Mouse (Mus musculus) kidney, embryonic 14.5 days (tissue): ENCODE data around the gene Cln3. TPM values are rescaled to one million over a fixed set of nuclear protein-coding genes. Genes with fewer than 3 reads are reported as not detected.

Source experiments
- ATAC-seq: fragments of 200-750 bp; cut with Nextera tagmentation; 2 replicates; pipeline ENCODE4 v1.8.0; 2017; ENCODE audit warnings: moderate number of reproducible peaks, mild to moderate bottlenecking, moderate TSS enrichment, moderate library complexity; ENCODE audit not compliant: low FRiP score, low TSS enrichment
- H3K27ac ChIP-seq: fragments of 300-500 bp; sonication (generic); 2 replicates; pipeline ENCODE4 v1.5.1; 2014; ENCODE audit warnings: low read depth, mild to moderate bottlenecking, low read length, moderate library complexity, mixed read lengths
- H3K27me3 ChIP-seq: fragments of 300-500 bp; sonication (generic); 2 replicates; pipeline ENCODE4 v1.6.1; 2014; ENCODE audit warnings: mild to moderate bottlenecking, low read length; ENCODE audit not compliant: control insufficient read depth, insufficient read depth
- H3K36me3 ChIP-seq: fragments of 300-500 bp; sonication (generic); 2 replicates; pipeline ENCODE4 v1.6.1; 2014; ENCODE audit warnings: low read length, mixed read lengths; ENCODE audit not compliant: control insufficient read depth, insufficient read depth
- H3K4me1 ChIP-seq: fragments of 300-500 bp; sonication (generic); 2 replicates; pipeline ENCODE4 v1.6.1; 2014; ENCODE audit warnings: low read length, mixed read lengths; ENCODE audit not compliant: control insufficient read depth, insufficient read depth
- H3K4me2 ChIP-seq: fragments of 300-500 bp; sonication (generic); replicated peaks from 2 replicates; pipeline ENCODE4 v1.6.1; 2014; ENCODE audit warnings: low read depth, mild to moderate bottlenecking, low read length
- H3K4me3 ChIP-seq: fragments of 300-500 bp; sonication (generic); 2 replicates; pipeline ENCODE4 v1.5.1; 2014; ENCODE audit warnings: mild to moderate bottlenecking, low read length
- H3K9ac ChIP-seq: fragments of 300-500 bp; sonication (generic); 2 replicates; pipeline ENCODE4 v1.6.1; 2014; ENCODE audit warnings: low read depth, mild to moderate bottlenecking, low read length, moderate library complexity
- H3K9me3 ChIP-seq: fragments of 300-500 bp; sonication (generic); 2 replicates; pipeline ENCODE4 v1.6.1; 2016; ENCODE audit warnings: low read length; ENCODE audit not compliant: control insufficient read depth
- WGBS: fragments of 180-500 bp; shearing (Covaris S2); extraction: QIAGEN DNeasy Blood & Tissue Kit; methylation state at CpG from one replicate; pipeline ENCODE4 v1.1.7; 2014; 5-methylcytosine and 5-hydroxymethylcytosine counted together
- polyA plus RNA-seq: library from polyadenylated mRNA; unstranded; fragments of >200 nt; fragmentation: Nextera tagmentation; extraction: Ambion mirVana; gene quantifications from 2 replicates; pipeline ENCODE4 v1.2.1, GENCODE M21; 2014

The Cln3 gene
- polyA plus RNA-seq: 29.8 and 30.4 TPM in 2 replicates

DNA sequence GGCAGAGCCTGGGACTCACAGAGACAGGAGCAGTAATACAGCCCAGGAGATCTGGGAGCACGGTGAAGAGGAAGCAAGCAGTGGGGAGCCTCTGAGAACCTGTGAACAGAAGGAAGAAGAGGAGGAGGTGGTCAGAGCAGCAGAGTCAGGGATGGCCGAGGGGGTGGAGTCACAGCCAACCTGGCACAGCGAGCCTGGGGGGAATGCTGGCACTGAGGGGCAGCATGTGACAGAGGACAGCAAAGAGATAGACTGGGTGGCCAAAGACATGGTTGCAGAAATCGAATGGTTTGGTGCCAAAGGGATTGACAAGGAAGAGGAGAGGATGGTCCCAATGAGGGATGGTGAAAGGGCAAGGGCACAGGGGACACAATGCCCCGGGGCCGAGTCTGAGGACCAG is at the start of gene Cln3:
Gene Cln3, minus strand, starts transcription at position 101 of the 400 bp plus-strand sequence.
- Histone ChIP-seq H3K4me1 (no peaks in the 10 kb centered on the region; the same call in 1 of the 2 replicates), H3K9me3 (no peaks in the 10 kb centered on the region), H3K36me3 (no peaks in the 10 kb centered on the region), H3K4me2 (no peak within 1 kb of the TSS), H3K9ac (no peak within 1 kb of the TSS), H3K27me3 (no peaks in the 10 kb centered on the region), H3K27ac (no peak within 1 kb of the TSS), H3K4me3 (no peak within 1 kb of the TSS)
- WGBS: 81% methylated on average over 6 of the region's 6 CpGs
- ATAC-seq: no peak

DNA sequence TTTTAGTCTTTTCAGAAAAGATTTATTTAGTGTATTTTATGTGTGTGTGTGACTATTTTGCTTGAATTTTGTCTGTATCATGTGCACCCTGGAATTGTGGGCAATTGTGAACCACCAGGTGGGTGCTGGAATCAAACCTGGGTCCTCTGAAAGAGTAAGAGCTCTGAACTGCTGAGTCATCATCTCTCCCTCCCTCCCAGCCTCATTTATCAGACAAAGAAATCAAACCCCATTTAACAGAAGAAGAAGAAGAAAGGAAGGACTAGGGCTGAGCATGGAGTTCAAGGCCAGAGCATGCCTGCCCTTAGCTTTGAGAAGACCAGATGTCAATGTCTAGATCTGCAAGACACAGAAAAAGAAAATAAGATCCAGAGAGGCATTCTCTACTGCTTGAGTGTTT is 49.8 kb upstream of the Cln3 start:
- Histone ChIP-seq H3K27ac (no peak overlapping the region), H3K36me3 (no peaks in the 10 kb centered on the region), H3K4me3 (no peak overlapping the region), H3K4me2 (no peak overlapping the region), H3K27me3 (no peaks in the 10 kb centered on the region), H3K9me3 (no peaks in the 10 kb centered on the region), H3K9ac (no peak overlapping the region), H3K4me1 (no peaks in the 10 kb centered on the region)
- no peak for ATAC-seq

DNA sequence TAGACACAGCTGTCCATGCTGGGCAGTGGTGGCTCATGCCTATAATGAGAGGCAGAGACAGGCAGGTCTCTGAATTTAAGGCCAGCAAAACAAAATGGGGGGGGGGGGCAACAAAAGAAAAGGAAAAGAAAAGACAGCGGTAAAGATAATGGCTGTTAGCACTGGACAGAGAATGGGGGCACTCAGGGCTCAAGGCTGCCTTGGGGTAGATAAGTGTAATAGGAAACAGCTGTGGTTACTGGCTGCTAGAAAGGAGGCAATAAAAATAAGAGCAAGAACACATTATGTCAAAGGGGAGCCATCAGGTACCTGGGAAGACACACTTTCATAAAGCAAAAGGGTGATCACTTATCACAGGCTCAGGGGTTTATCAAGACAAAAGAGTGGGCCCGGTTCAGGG is 46.9 kb upstream of the Cln3 start:
- Histone ChIP-seq H3K4me2 (no peak overlapping the region), H3K4me3 (no peak overlapping the region), H3K27ac (no peak overlapping the region), H3K27me3 (no peaks in the 10 kb centered on the region), H3K9me3 (no peaks in the 10 kb centered on the region), H3K36me3 (no peaks in the 10 kb centered on the region), H3K4me1 (no peaks in the 10 kb centered on the region), H3K9ac (no peak overlapping the region)
- ATAC-seq: no peak
- 89% methylated on average over 2 of the region's 2 CpGs for WGBS

DNA sequence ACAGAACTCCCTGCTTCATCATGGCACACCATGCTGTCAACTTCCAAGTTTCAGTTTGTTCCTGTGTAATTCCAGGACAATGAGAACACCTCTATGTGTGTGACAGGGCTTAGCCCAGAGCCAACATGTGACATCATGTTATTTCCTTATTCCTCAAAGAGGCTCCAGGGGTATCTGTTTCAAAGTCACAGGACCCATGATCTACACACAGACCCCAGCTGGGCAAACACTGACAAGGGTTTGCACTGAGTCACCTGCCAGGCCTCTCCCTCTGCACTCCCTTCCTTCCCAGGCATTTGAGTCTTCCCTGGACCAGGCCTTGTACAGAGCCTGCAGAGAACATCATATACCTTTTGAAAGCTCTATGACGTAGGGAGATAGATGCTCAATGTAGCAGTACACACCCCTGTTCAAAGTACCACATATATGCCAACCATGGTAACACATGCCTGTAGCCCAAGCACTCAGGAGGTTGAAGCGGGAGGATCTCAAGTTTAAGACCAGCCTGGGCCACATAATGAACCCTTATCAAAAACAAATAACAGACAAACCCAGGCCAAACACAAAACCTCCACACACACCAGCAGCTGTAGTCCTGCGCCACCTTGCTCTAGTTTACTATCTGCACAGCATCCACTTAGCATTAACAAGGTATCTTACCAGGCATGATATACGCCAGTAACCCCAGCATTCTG is 45.4 kb upstream of the Cln3 start, which contains the start of gene Nupr1:
Gene Nupr1, minus strand, starts transcription at position 38 of the 695 bp plus-strand sequence.
- no peaks in the 10 kb centered on the region for H3K27me3 ChIP-seq
- no peak within 1 kb of the TSS for H3K4me2 ChIP-seq
- no peak for ATAC-seq
- H3K9ac ChIP-seq: no peak within 1 kb of the TSS
- H3K9me3 ChIP-seq: no peaks in the 10 kb centered on the region
- H3K4me1 ChIP-seq: no peaks in the 10 kb centered on the region
- 91% methylated on average over 4 of the region's 4 CpGs for WGBS
- no peak within 1 kb of the TSS for H3K27ac ChIP-seq
- H3K4me3 ChIP-seq: no peak within 1 kb of the TSS
- H3K36me3 ChIP-seq: no peaks in the 10 kb centered on the region

DNA sequence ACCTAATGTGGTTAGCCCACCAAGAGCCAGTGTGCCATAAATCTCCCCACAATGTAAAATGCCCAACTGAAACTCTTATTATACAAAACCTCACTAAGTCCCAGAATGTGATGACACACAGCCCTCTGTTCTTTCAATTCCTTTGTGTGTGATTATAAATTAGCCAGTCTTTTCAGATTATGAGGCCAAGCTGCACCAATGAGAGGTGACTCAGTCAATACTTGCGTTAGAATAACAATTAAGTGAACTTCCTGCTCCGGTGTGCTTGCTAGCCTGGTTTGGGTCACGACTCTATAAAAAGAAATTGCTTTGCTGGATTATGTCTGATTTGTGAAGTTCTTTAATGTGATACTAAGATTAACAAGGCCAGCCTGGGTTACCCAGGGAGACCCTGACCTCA is 44.3 kb upstream of the Cln3 start:
- Histone ChIP-seq H3K27ac (no peak overlapping the region), H3K27me3 (no peaks in the 10 kb centered on the region), H3K9ac (no peak overlapping the region), H3K4me1 (0 out of 2 replicates have a peak, but pooled peaks cover 4% of the 10 kb centered on the region), H3K9me3 (no peaks in the 10 kb centered on the region), H3K36me3 (no peaks in the 10 kb centered on the region), H3K4me2 (no peak overlapping the region), H3K4me3 (no peak overlapping the region)
- 41% methylated on average over 3 of the region's 3 CpGs for WGBS
- ATAC-seq: no peak

DNA sequence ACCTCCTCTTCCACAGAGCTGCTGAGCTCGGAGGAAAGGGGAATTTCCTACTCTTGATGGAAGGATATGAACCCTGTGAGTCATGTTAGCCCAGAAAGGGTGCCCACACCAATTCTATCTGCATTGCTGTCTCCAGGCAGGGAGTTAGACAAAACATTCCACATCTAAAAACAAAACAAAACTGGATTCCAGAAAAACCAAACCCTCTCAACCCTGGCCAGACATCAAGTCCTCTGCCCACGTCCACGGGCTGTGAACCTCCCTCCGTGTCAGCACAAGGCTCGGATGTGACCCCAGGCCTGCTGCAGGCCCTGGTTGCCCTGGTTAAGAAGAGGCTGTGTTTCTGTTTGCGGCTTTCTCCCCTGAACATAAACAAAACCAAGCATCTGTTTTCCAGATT is 42.5 kb upstream of the Cln3 start:
- WGBS: 56% methylated on average over 6 of the region's 6 CpGs
- H3K9ac ChIP-seq: no peak overlapping the region
- H3K4me3 ChIP-seq: no peak overlapping the region
- H3K27me3 ChIP-seq: no peaks in the 10 kb centered on the region
- no peak for ATAC-seq
- no peaks in the 10 kb centered on the region for H3K36me3 ChIP-seq
- H3K27ac ChIP-seq: no peak overlapping the region
- H3K4me1 ChIP-seq: 0 out of 2 replicates have a peak, but pooled peaks cover 4% of the 10 kb centered on the region
- H3K9me3 ChIP-seq: no peaks in the 10 kb centered on the region
- no peak overlapping the region for H3K4me2 ChIP-seq

DNA sequence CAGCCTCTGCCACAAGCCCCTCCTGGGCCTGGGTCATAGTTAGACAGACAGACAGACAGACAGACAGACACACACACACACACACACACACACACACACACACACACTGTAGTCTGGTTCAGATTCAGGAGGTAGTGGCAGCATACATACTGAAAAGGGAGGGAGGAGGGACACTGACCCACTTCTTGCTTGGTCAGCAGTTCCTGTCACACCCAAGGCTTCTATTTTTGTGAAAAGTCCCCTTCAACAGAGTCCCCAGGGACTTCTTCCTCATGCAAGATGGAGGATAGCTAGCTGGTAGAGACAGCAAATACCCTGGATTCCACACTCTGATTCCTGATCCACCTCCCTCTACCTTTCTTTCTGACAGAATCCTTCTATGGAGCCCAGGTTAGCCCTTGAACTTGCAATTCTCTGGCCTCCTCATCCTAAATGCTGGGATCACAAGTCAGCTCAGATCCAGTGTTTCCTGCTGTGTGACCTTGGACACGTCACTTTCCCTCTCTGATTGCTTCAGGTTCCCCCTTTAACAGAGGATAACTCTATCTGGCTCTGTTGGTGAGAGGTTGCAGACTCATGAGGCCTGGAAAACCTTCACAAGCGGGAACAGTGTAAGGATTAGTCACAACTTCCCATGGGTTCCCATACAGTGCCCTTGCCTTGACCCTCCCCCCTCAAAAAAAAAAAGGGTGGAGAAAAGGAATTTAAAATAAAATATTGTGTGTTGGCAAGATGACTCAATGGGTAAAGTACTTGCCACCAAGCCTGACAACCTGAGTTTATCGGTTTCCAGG is 40.4 kb upstream of the Cln3 start:
- Histone ChIP-seq H3K27ac (no peak overlapping the region), H3K36me3 (no peaks in the 10 kb centered on the region), H3K4me2 (no peak overlapping the region), H3K4me3 (no peak overlapping the region), H3K27me3 (no peaks in the 10 kb centered on the region), H3K9ac (no peak overlapping the region), H3K4me1 (0 out of 2 replicates have a peak, but pooled peaks cover 4% of the 10 kb centered on the region), H3K9me3 (no peaks in the 10 kb centered on the region)
- WGBS: 92% methylated on average over 3 of the region's 3 CpGs
- no peak for ATAC-seq

DNA sequence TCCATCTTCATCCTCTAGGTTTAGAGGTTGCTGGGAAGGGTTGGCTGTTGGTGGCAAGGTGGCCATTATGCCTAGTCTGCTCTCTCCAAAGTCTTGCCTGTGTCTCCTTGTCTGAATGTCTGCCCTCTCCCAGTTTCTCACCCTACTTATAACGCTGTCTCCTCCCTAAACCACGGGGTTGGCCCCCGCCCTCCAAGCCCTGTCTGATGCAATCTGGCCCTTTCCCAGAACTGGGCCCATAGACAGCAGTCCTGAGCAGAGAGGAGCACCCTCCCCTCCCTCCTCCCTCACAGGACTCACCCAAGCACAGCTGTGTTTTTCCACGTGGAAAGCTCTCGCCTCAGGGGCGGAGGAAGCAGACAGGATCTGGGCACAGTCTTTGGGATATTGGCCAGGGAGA is 39.8 kb upstream of the Cln3 start:
- Histone ChIP-seq H3K9me3 (no peaks in the 10 kb centered on the region), H3K4me3 (no peak overlapping the region), H3K27ac (no peak overlapping the region), H3K27me3 (no peaks in the 10 kb centered on the region), H3K9ac (no peak overlapping the region), H3K4me1 (0 out of 2 replicates have a peak, but pooled peaks cover 4% of the 10 kb centered on the region), H3K4me2 (no peak overlapping the region), H3K36me3 (no peaks in the 10 kb centered on the region)
- WGBS: 28% methylated on average over 6 of the region's 6 CpGs
- ATAC-seq: peak; percentile 70

DNA sequence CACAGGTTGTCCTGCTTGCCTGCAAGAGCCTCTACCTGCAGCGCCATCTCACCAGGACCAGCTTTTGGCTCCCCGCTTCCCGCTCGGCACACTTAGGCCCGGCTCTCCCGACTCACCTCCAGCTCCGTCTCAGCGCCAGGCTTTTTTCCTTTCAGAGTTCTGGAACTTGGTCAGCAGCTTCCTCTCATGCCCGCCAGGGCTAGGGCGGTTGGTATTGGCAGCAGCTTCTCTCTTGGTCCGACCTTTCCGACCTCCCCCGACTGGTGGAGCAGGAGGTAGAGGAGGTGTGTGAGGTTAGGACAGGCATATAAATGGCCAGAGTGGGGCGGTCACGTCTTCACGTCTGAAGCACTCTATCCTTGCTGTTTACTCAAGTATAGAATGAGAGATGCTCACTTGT is 39.2 kb upstream of the Cln3 start:
- Histone ChIP-seq H3K27ac (no peak overlapping the region), H3K9ac (no peak overlapping the region), H3K4me3 (no peak overlapping the region), H3K4me1 (0 out of 2 replicates have a peak, but pooled peaks cover 4% of the 10 kb centered on the region), H3K9me3 (no peaks in the 10 kb centered on the region), H3K36me3 (no peaks in the 10 kb centered on the region), H3K4me2 (no peak overlapping the region), H3K27me3 (no peaks in the 10 kb centered on the region)
- ATAC-seq: no peak
- 72% methylated on average over 16 of the region's 16 CpGs for WGBS
